Mouse (Mus musculus) megakaryocyte, embryonic 14.5 days (primary cell): ENCODE data around the gene Mlph.

Experiments
- FLI1 ChIP-seq: IDR thresholded peaks from 2 replicates; pipeline ENCODE4 v1.6.1; 2012; ENCODE audit warnings: low read length, inconsistent platforms, mixed read lengths
- GATA1 ChIP-seq: IDR thresholded peaks from 3 replicates; pipeline ENCODE4 v1.6.1; 2012; ENCODE audit warnings: mixed read lengths, low read length, inconsistent platforms, borderline replicate concordance

DNA sequence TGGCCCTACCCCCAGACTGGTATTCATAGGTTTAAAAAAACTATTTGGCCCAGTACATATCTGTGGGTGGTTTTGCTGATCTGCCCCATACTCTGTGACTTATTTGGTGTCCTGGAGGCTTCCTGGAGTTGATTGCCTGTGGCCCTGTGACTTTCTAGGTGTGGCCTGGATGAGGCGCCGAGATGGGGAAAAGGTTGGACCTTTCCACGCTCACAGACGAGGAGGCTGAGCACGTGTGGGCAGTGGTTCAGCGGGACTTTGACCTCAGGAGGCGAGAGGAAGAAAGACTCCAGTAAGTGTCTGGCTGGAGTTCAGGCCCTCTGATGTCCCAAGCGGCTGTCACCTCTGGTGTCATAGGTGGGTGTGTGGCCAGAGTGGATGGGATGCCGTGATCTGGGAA lies 6.8 kb downstream of the Mlph start:
- no peak for TF ChIP-seq GATA1
- no peak for TF ChIP-seq FLI1
